14 mouse cellular contexts compared by ENCODE assay signal in the genomic region with DNA sequence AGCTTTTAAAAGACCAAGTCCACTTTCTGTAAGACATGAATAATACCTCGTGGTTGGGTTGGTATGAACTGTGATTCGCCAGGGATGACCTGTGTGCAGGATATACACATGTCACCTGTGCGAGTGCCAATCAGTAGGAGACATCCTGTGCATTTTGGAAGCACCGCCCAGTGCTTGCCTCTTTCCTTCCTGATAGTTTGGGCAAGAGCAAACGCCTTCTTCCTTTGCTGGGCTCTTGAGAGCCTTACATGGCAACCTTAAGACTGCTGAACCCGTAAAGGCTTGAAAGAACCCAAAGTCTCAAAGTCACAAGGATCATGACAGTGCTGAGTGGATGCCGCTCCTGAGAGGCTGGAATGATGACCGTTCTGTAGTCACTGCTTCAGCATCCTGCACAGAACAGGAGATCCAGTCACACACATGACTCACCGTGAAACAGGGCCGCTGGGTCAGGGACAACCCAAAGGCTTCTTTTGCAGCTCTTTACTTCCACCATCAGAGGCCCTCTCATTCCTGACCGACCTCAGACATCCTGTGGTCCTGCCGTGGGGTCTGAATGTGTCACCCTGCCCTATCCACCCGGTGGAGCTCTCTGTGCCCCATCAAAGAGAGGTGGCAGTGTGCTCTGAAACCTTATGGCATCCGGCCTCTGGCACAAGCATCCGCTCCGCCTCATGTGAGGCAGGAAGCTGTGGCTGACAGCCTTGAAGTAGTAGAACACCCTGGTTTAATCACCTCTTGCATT. TPM values are rescaled to one million over a fixed set of nuclear protein-coding genes. Genes with fewer than 3 reads are reported as not detected.
DNase-seq lines count a peak whose midpoint lies in the region; ATAC-seq lines count a peak whose summit lies in the region.
"Had no signal": no experiment of that assay in that cellular context is flagged by ENCODE, and none has a peak within 500 bp of the region (broad histone marks: within the 10 kb centered on the region; RNA-seq: fewer than 3 reads in every experiment).

No protein-coding gene starts in this region.

- H3K4me3 ChIP-seq in kidney, embryonic 16.5 days (ENCODE audit: low read length), result no peak overlapping the region
- H3K4me3 ChIP-seq: forebrain, embryonic 10.5 days; neural tube, embryonic 12.5 days had no signal

- no peaks in the 10 kb centered on the region for H3K9me3 ChIP-seq in kidney, embryonic 16.5 days (ENCODE audit: low read length)
- H3K9me3 ChIP-seq: forebrain, embryonic 10.5 days; neural tube, embryonic 12.5 days had no signal

- H3K4me1 ChIP-seq in kidney, embryonic 16.5 days (ENCODE audit: insufficient read depth, low read length), result no peaks in the 10 kb centered on the region
- H3K4me1 ChIP-seq: neural tube, embryonic 12.5 days had no signal

- peak; percentile 89 for DNase-seq in heart, adult 11 months
- DNase-seq in heart, postnatal 36 days, result no peak
- peak; percentile 75 for DNase-seq in thymus, postnatal 4 days
- DNase-seq in urinary bladder, postnatal 10 days (ENCODE audit: low spot score), result no peak
- no peak for DNase-seq in urinary bladder, postnatal 14 days (ENCODE audit: low spot score)
- DNase-seq: gastrocnemius, postnatal 36 days; kidney, postnatal 14 days had no signal

- ATAC-seq in common myeloid progenitor, adult 5-6 weeks (replicated peaks; ENCODE audit: low read depth, poor library complexity, severe bottlenecking), result peak; percentile 95
- ATAC-seq in neutrophil, adult 5-6 weeks (ENCODE audit: extremely low read depth, insufficient number of reproducible peaks, low FRiP score, poor library complexity, severe bottlenecking), result peak; percentile 87
- no peak for ATAC-seq in kidney, embryonic 16.5 days (ENCODE audit: low FRiP score, low TSS enrichment)

- no peaks in the 10 kb centered on the region for H3K27me3 ChIP-seq in kidney, embryonic 16.5 days (ENCODE audit: insufficient read depth, low read length)
- H3K27me3 ChIP-seq: CH12.LX; neural tube, embryonic 12.5 days had no signal

- 83% methylated on average over 16 of the region's 16 CpGs for WGBS in kidney, embryonic 16.5 days

- no peak overlapping the region for H3K27ac ChIP-seq in kidney, embryonic 16.5 days (ENCODE audit: low read length)
- H3K27ac ChIP-seq: forebrain, embryonic 10.5 days; liver, embryonic 14.5 days; neural tube, embryonic 12.5 days had no signal

- no peak overlapping the region for H3K9ac ChIP-seq in kidney, embryonic 16.5 days (replicated peaks; ENCODE audit: low read length)
- H3K9ac ChIP-seq: liver, embryonic 14.5 days; neural tube, embryonic 12.5 days had no signal

- H3K4me2 ChIP-seq in kidney, embryonic 16.5 days (replicated peaks; ENCODE audit: low read depth, low read length), result no peak overlapping the region
- H3K4me2 ChIP-seq: neural tube, embryonic 12.5 days had no signal

- no peaks in the 10 kb centered on the region for H3K36me3 ChIP-seq in kidney, embryonic 16.5 days (ENCODE audit: insufficient read depth, low read length)
- H3K36me3 ChIP-seq: forebrain, embryonic 10.5 days; neural tube, embryonic 12.5 days had no signal

- intact Hi-C loops in heart, postnatal 36 days (cut with DNase I), result no loop called here

RNA-seq across cellular contexts. Expression of a gene that starts 13.8 kb away (rescaled TPM):
- 10 to 100 TPM; 61.9 to 65.1 TPM for total RNA-seq in heart, postnatal 36 days (2021)
- total RNA-seq in common myeloid progenitor, adult 5-6 weeks (2017), result 52.5 and 69.0 TPM in 2 replicates
- 113 and 121 TPM in 2 replicates for total RNA-seq in neutrophil, adult 5-6 weeks (2017)
- 17.7 and 18.1 TPM in 2 replicates for polyA plus RNA-seq in kidney, embryonic 16.5 days (2015; fragmentation: Nextera tagmentation; extraction: Ambion mirVana)

Comparison
In these comparisons a context has a peak if more than half of its experiments do, and no peak if none do; other contexts are left out.
1. DNase-seq: peak in heart, adult 11 months (single experiment) and thymus, postnatal 4 days (single experiment); none in heart, postnatal 36 days (0 of 2), urinary bladder, postnatal 10 days (single experiment) and urinary bladder, postnatal 14 days (single experiment).